Mouse (Mus musculus): Measurements from ENCODE around the gene Ly6g6d.

DNA sequence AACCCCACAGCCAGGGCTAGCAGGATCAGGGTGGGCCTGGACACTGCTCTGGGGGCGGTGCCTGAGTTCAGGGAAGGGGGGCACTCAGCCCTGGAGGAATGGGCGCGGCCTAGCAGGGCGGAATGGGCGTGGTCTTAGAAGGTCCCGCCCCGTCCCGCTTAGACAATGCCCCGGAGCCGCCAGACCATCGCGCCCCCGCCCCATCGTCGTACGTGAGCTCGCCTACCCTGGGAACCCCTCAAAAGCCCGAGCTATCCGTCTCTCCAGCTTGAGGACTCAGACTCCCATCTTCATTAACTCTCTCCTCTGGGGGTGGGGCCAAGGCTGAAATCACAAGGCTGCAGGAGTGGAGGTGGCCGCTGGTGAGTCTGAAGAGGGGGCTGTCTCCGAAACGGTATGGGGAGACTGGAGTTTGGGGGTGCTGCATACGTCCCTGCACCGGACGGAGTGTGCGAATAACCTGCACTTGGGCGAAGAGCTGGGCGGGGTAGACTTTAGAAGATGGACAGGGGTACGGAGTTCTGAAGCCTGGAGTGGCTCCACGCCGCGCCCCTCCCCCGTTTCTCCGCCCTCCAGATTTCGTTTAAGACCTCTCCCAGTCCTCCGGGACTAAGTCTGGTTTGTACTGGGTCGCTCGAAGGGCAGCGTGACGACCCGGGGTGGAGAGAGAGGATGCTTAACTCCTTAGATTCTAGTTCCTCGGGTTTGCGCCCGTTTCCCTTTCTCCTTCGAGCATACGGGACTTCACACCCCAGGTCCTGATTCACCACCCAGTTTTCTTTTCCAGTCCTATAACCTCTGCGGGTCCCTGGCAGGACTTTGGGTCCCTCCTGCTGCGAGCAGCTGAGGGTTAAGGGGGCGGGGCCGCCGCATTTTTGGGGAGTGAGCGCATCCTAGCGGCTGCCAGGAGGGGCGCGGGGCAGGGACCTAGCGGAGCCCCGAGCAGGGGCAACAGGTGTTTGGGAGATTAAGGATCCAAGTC lies 18.7 kb downstream of the Ly6g6d start, which contains the start of gene Ddah2:
- TF ChIP-seq CTCF (IDR thresholded peaks at IDR 0.05) = peak; percentile 84
- TF ChIP-seq EP300 (IDR thresholded peaks at IDR 0.05; ENCODE audit: insufficient read depth, low read depth, low read length) = peak; percentile 62; the same call in 1 of the 2 replicates
- peak; percentile 81 for TF ChIP-seq POLR2A (IDR thresholded peaks at IDR 0.05; ENCODE audit: insufficient read depth, low read depth, low read length)

Data from heart, adult 2 months (tissue).